Mouse (Mus musculus) midbrain, postnatal 0 days (tissue): ENCODE measurements at regions not wholly inside any gene's neighbourhood (a gene's known extent, or its start where the extent isn't known, plus 50 kb on each side); places are given as distances from the start of the nearest gene placed in this dataset.

Experiments used
- ATAC-seq: fragments of 200-750 bp; cut with Nextera tagmentation; 2 replicates; pipeline ENCODE4 v1.8.0; 2017; ENCODE audit warnings: moderate number of reproducible peaks, mild to moderate bottlenecking, moderate TSS enrichment, moderate library complexity; ENCODE audit not compliant: low FRiP score
- DNase-seq: peaks from one replicate; pipeline ENCODE4 v3.0.0-alpha.2; 2015; ENCODE audit warnings: low spot score
- H3K27ac ChIP-seq: fragments of 300-500 bp; sonication (generic); 2 replicates; pipeline ENCODE4 v1.5.1; 2014; ENCODE audit warnings: low read depth, mild to moderate bottlenecking, low read length, mixed read lengths
- H3K27me3 ChIP-seq: fragments of 300-500 bp; sonication (generic); 2 replicates; pipeline ENCODE4 v1.6.1; 2014; ENCODE audit warnings: low read length, control low read depth, mixed read lengths; ENCODE audit not compliant: insufficient read depth
- H3K36me3 ChIP-seq: fragments of 300-500 bp; sonication (generic); 2 replicates; pipeline ENCODE4 v1.6.1; 2014; ENCODE audit warnings: low read length, control low read depth, mixed read lengths; ENCODE audit not compliant: insufficient read depth
- H3K4me1 ChIP-seq: fragments of 300-500 bp; sonication (generic); 2 replicates; pipeline ENCODE4 v1.6.1; 2014; ENCODE audit warnings: mild to moderate bottlenecking, control low read depth, antibody characterized with exemption, low read length, mixed read lengths; ENCODE audit not compliant: insufficient read depth
- H3K4me2 ChIP-seq: fragments of 300-500 bp; sonication (generic); 2 replicates; pipeline ENCODE4 v1.6.1; 2014; ENCODE audit warnings: low read depth, mild to moderate bottlenecking, low read length, mixed read lengths; ENCODE audit not compliant: poor library complexity, severe bottlenecking
- H3K4me3 ChIP-seq: fragments of 300-500 bp; sonication (generic); 2 replicates; pipeline ENCODE4 v1.5.1; 2014; ENCODE audit warnings: low read depth, mild to moderate bottlenecking, low read length, moderate library complexity
- H3K9ac ChIP-seq: fragments of 300-500 bp; sonication (generic); replicated peaks from 2 replicates; pipeline ENCODE4 v1.6.1; 2014; ENCODE audit warnings: mild to moderate bottlenecking, low read length, moderate library complexity, mixed read lengths; ENCODE audit not compliant: poor library complexity, severe bottlenecking
- H3K9me3 ChIP-seq: fragments of 300-500 bp; sonication (generic); 2 replicates; pipeline ENCODE4 v1.6.1; 2016; ENCODE audit warnings: low read length, control low read depth
- CTCF ChIP-seq: IDR thresholded peaks from 2 replicates; pipeline ENCODE4 v1.5.1; 2016; ENCODE audit warnings: antibody characterized with exemption, mild to moderate bottlenecking
- WGBS: fragments of 180-500 bp; shearing (Covaris S2); extraction: QIAGEN DNeasy Blood & Tissue Kit; methylation state at CpG from one replicate; pipeline ENCODE4 v1.1.7; 2014; 5-methylcytosine and 5-hydroxymethylcytosine counted together

- Histone ChIP-seq H3K4me1 (no peaks in the 10 kb centered on the region), H3K4me3 (no peak overlapping the region), H3K9me3 (no peaks in the 10 kb centered on the region), H3K9ac (no peak overlapping the region), H3K27ac (no peak overlapping the region), H3K4me2 (no peak overlapping the region), H3K36me3 (no peaks in the 10 kb centered on the region), H3K27me3 (no peaks in the 10 kb centered on the region)
- no peak for DNase-seq
- ATAC-seq: no peak
- 81% methylated on average over 17 of the region's 17 CpGs for WGBS
- TF ChIP-seq CTCF: no peak
These were observed 167.7 kb downstream of the Tex36 start for GRCm38 (mm10) chr7:133434027-133434820.

DNA sequence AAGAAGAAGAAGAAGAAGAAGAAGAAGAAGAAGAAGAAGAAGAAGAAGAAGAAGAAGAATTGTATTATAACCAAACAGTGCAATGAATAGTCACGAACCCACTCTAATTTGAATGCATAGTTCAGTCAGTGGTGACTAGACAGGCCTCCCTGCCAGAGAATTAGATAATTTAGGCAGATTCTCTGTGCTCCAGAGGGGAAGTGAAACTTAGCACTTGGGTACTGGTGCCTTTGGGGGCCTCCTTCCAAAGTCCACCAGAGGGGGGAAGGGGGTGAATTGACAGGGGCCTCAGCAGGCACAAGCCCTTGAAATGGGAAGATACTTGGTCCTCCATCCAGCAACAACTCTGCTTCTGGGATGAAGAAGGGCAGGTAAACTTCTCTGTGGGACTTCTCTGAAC, 169.6 kb downstream of the Tex36 start:
- H3K4me3 ChIP-seq: no peak overlapping the region
- no peak overlapping the region for H3K9ac ChIP-seq
- H3K9me3 ChIP-seq: no peaks in the 10 kb centered on the region
- no peaks in the 10 kb centered on the region for H3K4me1 ChIP-seq
- 93% methylated on average over 1 of the region's 1 CpGs for WGBS
- H3K27me3 ChIP-seq: no peaks in the 10 kb centered on the region
- TF ChIP-seq CTCF: no peak
- no peak for DNase-seq
- no peak for ATAC-seq
- H3K27ac ChIP-seq: no peak overlapping the region
- no peak overlapping the region for H3K4me2 ChIP-seq
- H3K36me3 ChIP-seq: no peaks in the 10 kb centered on the region

GRCm38 (mm10) chr7:133402072-133402471, 199.9 kb downstream of the Tex36 start:
- no peak overlapping the region for H3K9ac ChIP-seq
- TF ChIP-seq CTCF: no peak
- WGBS: 58% methylated on average over 2 of the region's 2 CpGs

GRCm38 (mm10) chr7:133400691-133401090, 201.3 kb downstream of the Tex36 start:
- Histone ChIP-seq H3K9me3 (no peaks in the 10 kb centered on the region), H3K4me2 (no peak overlapping the region), H3K36me3 (no peaks in the 10 kb centered on the region), H3K4me1 (no peaks in the 10 kb centered on the region), H3K27ac (no peak overlapping the region), H3K4me3 (no peak overlapping the region), H3K9ac (no peak overlapping the region), H3K27me3 (no peaks in the 10 kb centered on the region)
- no peak for TF ChIP-seq CTCF
- DNase-seq (no peak), ATAC-seq (no peak)
- WGBS: 61% methylated on average over 4 of the region's 4 CpGs

More at GRCm38 (mm10) chr7:133402072-133402471, 199.9 kb downstream of the Tex36 start:
- H3K36me3 ChIP-seq: no peaks in the 10 kb centered on the region
- no peak overlapping the region for H3K27ac ChIP-seq
- DNase-seq: no peak
- ATAC-seq: no peak
- H3K4me3 ChIP-seq: no peak overlapping the region
- no peak overlapping the region for H3K4me2 ChIP-seq
- H3K27me3 ChIP-seq: no peaks in the 10 kb centered on the region
- no peaks in the 10 kb centered on the region for H3K4me1 ChIP-seq
- no peaks in the 10 kb centered on the region for H3K9me3 ChIP-seq

GRCm38 (mm10) chr7:133388716-133389115, 213.2 kb downstream of the Tex36 start:
- 88% methylated on average over 6 of the region's 6 CpGs for WGBS
- no peak for ATAC-seq
- H3K4me3 ChIP-seq: no peak overlapping the region

GRCm38 (mm10) chr7:133382032-133382712, 219.8 kb downstream of the Tex36 start:
- no peak overlapping the region for H3K4me2 ChIP-seq
- H3K27me3 ChIP-seq: no peaks in the 10 kb centered on the region
- no peak overlapping the region for H3K9ac ChIP-seq
- H3K36me3 ChIP-seq: no peaks in the 10 kb centered on the region
- TF ChIP-seq CTCF: no peak
- no peaks in the 10 kb centered on the region for H3K4me1 ChIP-seq
- DNase-seq (no peak), ATAC-seq (no peak)
- H3K9me3 ChIP-seq: no peaks in the 10 kb centered on the region
- 66% methylated on average over 7 of the region's 7 CpGs for WGBS
- H3K4me3 ChIP-seq: no peak overlapping the region
- no peak overlapping the region for H3K27ac ChIP-seq

More at GRCm38 (mm10) chr7:133388716-133389115, 213.2 kb downstream of the Tex36 start:
- no peak for DNase-seq
- Histone ChIP-seq H3K4me2 (no peak overlapping the region), H3K9me3 (no peaks in the 10 kb centered on the region), H3K9ac (no peak overlapping the region), H3K27me3 (no peaks in the 10 kb centered on the region), H3K4me1 (no peaks in the 10 kb centered on the region), H3K27ac (no peak overlapping the region), H3K36me3 (no peaks in the 10 kb centered on the region)
- TF ChIP-seq CTCF: no peak
